Mouse (Mus musculus): Measurements from ENCODE around the gene Lipe.
A peak's percentile ranks its signal among the peaks of the same experiment; 100 is the strongest.

The Lipe gene

GRCm38 (mm10) chr7:25341000-25341784 lies 57.3 kb downstream of the Lipe start:
- no peak for DNase-seq

GRCm38 (mm10) chr7:25339329-25339728 lies 59.2 kb downstream of the Lipe start:
- DNase-seq = no peak

- DNase-seq = no peak
These were observed 64.0 kb downstream of the Lipe start for GRCm38 (mm10) chr7:25334472-25334871.

- peak; percentile 68 to 78 for DNase-seq
These were observed 64.8 kb downstream of the Lipe start for GRCm38 (mm10) chr7:25333596-25334307.

Measured in cerebellum, adult 18-20 months (tissue).